Mouse (Mus musculus): Measurements from ENCODE around the gene Pou4f2. TPM values are rescaled to one million over a fixed set of nuclear protein-coding genes. Genes with fewer than 3 reads are reported as not detected.

Gene Pou4f2
- not detected in 2 replicates for polyA plus RNA-seq (2012; rRNA removed)

- DNase-seq (ENCODE audit: extremely low spot score in 1 of 2, low spot score in 1 of 2): no peak
Measured at GRCm38 (mm10) chr8:78436071-78436651, at the start of gene Pou4f2. Gene Pou4f2, minus strand, starts transcription at chr8:78436645.

GRCm38 (mm10) chr8:78477051-78477829, 40.8 kb upstream of the Pou4f2 start:
- peak in 1 of 2 experiments; percentile 16 for DNase-seq (ENCODE audit: extremely low spot score in 1 of 2, low spot score in 1 of 2)

- no peak for DNase-seq (ENCODE audit: extremely low spot score in 1 of 2, low spot score in 1 of 2)
Measured at GRCm38 (mm10) chr8:78467889-78468288, 31.4 kb upstream of the Pou4f2 start.

- no peak for DNase-seq (ENCODE audit: extremely low spot score in 1 of 2, low spot score in 1 of 2)
Measured at GRCm38 (mm10) chr8:78463941-78464340, 27.5 kb upstream of the Pou4f2 start.

- DNase-seq (ENCODE audit: extremely low spot score in 1 of 2, low spot score in 1 of 2): no peak
Measured at GRCm38 (mm10) chr8:78456441-78456840, 20.0 kb upstream of the Pou4f2 start.

GRCm38 (mm10) chr8:78442781-78443180, 6.3 kb upstream of the Pou4f2 start:
- no peak for DNase-seq (ENCODE audit: extremely low spot score in 1 of 2, low spot score in 1 of 2)

GRCm38 (mm10) chr8:78438121-78438520, 1.7 kb upstream of the Pou4f2 start:
- no peak for DNase-seq (ENCODE audit: extremely low spot score in 1 of 2, low spot score in 1 of 2)

GRCm38 (mm10) chr8:78437140-78438045, 948 bp upstream of the Pou4f2 start:
- no peak for DNase-seq (ENCODE audit: extremely low spot score in 1 of 2, low spot score in 1 of 2)

- no peak for DNase-seq (ENCODE audit: extremely low spot score in 1 of 2, low spot score in 1 of 2)
Measured at GRCm38 (mm10) chr8:78436661-78437060, 216 bp upstream of the Pou4f2 start.

GRCm38 (mm10) chr8:78435624-78435960, 853 bp downstream of the Pou4f2 start:
- no peak for DNase-seq (ENCODE audit: extremely low spot score in 1 of 2, low spot score in 1 of 2)

GRCm38 (mm10) chr8:78434823-78435623, 1.4 kb downstream of the Pou4f2 start:
- no peak for DNase-seq (ENCODE audit: extremely low spot score in 1 of 2, low spot score in 1 of 2)

GRCm38 (mm10) chr8:78434340-78434739, 2.1 kb downstream of the Pou4f2 start:
- no peak for DNase-seq (ENCODE audit: extremely low spot score in 1 of 2, low spot score in 1 of 2)

- no peak for DNase-seq (ENCODE audit: extremely low spot score in 1 of 2, low spot score in 1 of 2)
Measured at GRCm38 (mm10) chr8:78433318-78433717, 3.1 kb downstream of the Pou4f2 start.

- DNase-seq (ENCODE audit: extremely low spot score in 1 of 2, low spot score in 1 of 2): no peak
Measured at GRCm38 (mm10) chr8:78432451-78432850, 4.0 kb downstream of the Pou4f2 start.

- no peak for DNase-seq (ENCODE audit: extremely low spot score in 1 of 2, low spot score in 1 of 2)
Measured at GRCm38 (mm10) chr8:78431356-78431755, 5.1 kb downstream of the Pou4f2 start.

- DNase-seq (ENCODE audit: extremely low spot score in 1 of 2, low spot score in 1 of 2): no peak
Measured at GRCm38 (mm10) chr8:78428148-78428547, 8.3 kb downstream of the Pou4f2 start.

- no peak for DNase-seq (ENCODE audit: extremely low spot score in 1 of 2, low spot score in 1 of 2)
Measured at GRCm38 (mm10) chr8:78427769-78428130, 8.7 kb downstream of the Pou4f2 start.

- no peak for DNase-seq (ENCODE audit: extremely low spot score in 1 of 2, low spot score in 1 of 2)
Measured at GRCm38 (mm10) chr8:78426875-78427768, 9.3 kb downstream of the Pou4f2 start.

GRCm38 (mm10) chr8:78426455-78426854, 10.0 kb downstream of the Pou4f2 start:
- no peak for DNase-seq (ENCODE audit: extremely low spot score in 1 of 2, low spot score in 1 of 2)

GRCm38 (mm10) chr8:78423937-78424336, 12.5 kb downstream of the Pou4f2 start:
- DNase-seq (ENCODE audit: extremely low spot score in 1 of 2, low spot score in 1 of 2): no peak

All from frontal cortex, adult 2 months (tissue).